Mouse (Mus musculus): ENCODE measurements at regions not wholly inside any gene's neighbourhood (a gene's known extent, or its start where the extent isn't known, plus 50 kb on each side); places are given as distances from the start of the nearest gene placed in this dataset.
A peak's percentile ranks its signal among the peaks of the same experiment; 100 is the strongest.

DNA sequence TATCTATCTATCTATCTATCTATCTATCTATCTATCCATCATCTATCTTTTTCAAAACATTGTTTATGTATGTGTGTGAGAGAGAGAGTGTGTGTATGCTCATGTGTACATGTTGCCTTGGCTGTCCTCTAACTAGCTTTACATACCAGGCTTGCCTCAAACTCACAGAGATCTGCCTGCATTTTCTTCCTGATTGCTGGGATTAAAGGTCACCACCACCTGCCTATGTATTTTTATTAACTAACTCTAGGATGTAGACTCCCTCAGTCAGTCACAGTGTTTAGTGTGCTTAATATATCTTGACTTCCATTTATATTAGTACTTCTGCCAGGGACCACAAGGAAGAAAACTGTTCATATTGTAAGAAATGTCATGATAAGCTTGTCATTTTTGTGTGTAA, 69.0 kb upstream of the Tigd2 start:
- Histone ChIP-seq H3K27me3 (ENCODE audit: control insufficient read depth, insufficient read depth, insufficient read length) (no peaks in the 10 kb centered on the region), H3ac (ENCODE audit: control insufficient read depth, insufficient read length) (no peak overlapping the region), H3K79me2 (ENCODE audit: control insufficient read depth, insufficient read depth) (no peaks in the 10 kb centered on the region), H3K4me2 (ENCODE audit: low read depth) (no peak overlapping the region), H3K36me3 (ENCODE audit: control insufficient read depth, insufficient read depth) (no peaks in the 10 kb centered on the region), H3K4me3 (no peak overlapping the region)
- no peak for TF ChIP-seq USF1 (IDR thresholded peaks at IDR 0.05; ENCODE audit: low read depth)
- no peak for TF ChIP-seq CEBPB (IDR thresholded peaks at IDR 0.05; ENCODE audit: insufficient read depth, poor library complexity, severe bottlenecking)
- no peak for TF ChIP-seq MAX (IDR thresholded peaks at IDR 0.05; ENCODE audit: low read depth)
- TF ChIP-seq TCF3 (IDR thresholded peaks at IDR 0.05; ENCODE audit: insufficient read length, low read depth): no peak
- no peak for TF ChIP-seq TCF12 (IDR thresholded peaks at IDR 0.05; ENCODE audit: insufficient read depth, poor library complexity, severe bottlenecking)
- TF ChIP-seq E2F4 (IDR thresholded peaks at IDR 0.05; ENCODE audit: insufficient read depth): no peak
- TF ChIP-seq SRF (IDR thresholded peaks at IDR 0.05; ENCODE audit: control insufficient read depth, insufficient read length, low read depth): no peak
- TF ChIP-seq REST (IDR thresholded peaks at IDR 0.05; ENCODE audit: insufficient read depth, insufficient read length): no peak
- TF ChIP-seq POLR2AphosphoS2 (IDR thresholded peaks at IDR 0.05; ENCODE audit: insufficient read length, low read depth): no peak
- TF ChIP-seq MYOD1 (IDR thresholded peaks at IDR 0.05; ENCODE audit: control insufficient read depth in 1 of 3, insufficient read length in 2 of 3, low read depth in 2 of 3): no peak
- TF ChIP-seq MYOG (IDR thresholded peaks at IDR 0.05; ENCODE audit: control insufficient read depth in 1 of 3, insufficient read depth in 1 of 3, insufficient read length in 2 of 3, low read depth in 2 of 3): no peak
- TF ChIP-seq POLR2A (IDR thresholded peaks at IDR 0.05; ENCODE audit: insufficient read length, low read depth): no peak

DNA sequence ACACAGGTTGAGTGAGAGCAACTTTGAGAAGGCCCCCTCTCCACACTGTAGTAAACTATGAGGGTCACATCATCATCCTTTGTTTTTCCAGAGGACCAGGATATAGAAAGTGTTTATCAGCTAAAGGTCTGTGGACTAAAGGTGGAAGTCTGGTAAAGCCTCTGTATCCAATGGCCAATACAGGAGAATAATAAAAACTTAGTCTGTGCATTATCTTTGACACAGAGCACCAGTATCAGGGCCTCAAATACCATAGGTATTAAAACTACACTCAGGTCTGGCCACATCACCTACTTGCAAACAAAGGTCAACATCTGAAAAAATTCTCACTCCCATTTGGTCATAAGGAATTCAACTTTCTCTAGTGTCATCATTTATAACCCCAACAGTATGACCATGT, 66.6 kb upstream of the Tigd2 start:
- TF ChIP-seq POLR2A (IDR thresholded peaks at IDR 0.05; ENCODE audit: insufficient read length, low read depth) (no peak), REST (IDR thresholded peaks at IDR 0.05; ENCODE audit: insufficient read depth, insufficient read length) (no peak), TCF12 (IDR thresholded peaks at IDR 0.05; ENCODE audit: insufficient read depth, poor library complexity, severe bottlenecking) (no peak), E2F4 (IDR thresholded peaks at IDR 0.05; ENCODE audit: insufficient read depth) (no peak), MYOG (IDR thresholded peaks at IDR 0.05; ENCODE audit: control insufficient read depth in 1 of 3, insufficient read depth in 1 of 3, insufficient read length in 2 of 3, low read depth in 2 of 3) (no peak), SRF (IDR thresholded peaks at IDR 0.05; ENCODE audit: control insufficient read depth, insufficient read length, low read depth) (no peak), POLR2AphosphoS2 (IDR thresholded peaks at IDR 0.05; ENCODE audit: insufficient read length, low read depth) (no peak)
- Histone ChIP-seq H3ac (ENCODE audit: control insufficient read depth, insufficient read length) (no peak overlapping the region), H3K36me3 (ENCODE audit: control insufficient read depth, insufficient read depth) (no peaks in the 10 kb centered on the region), H3K4me3 (no peak overlapping the region), H3K27me3 (ENCODE audit: control insufficient read depth, insufficient read depth, insufficient read length) (no peaks in the 10 kb centered on the region), H3K79me2 (ENCODE audit: control insufficient read depth, insufficient read depth) (no peaks in the 10 kb centered on the region), H3K4me2 (ENCODE audit: low read depth) (no peak overlapping the region)

DNA sequence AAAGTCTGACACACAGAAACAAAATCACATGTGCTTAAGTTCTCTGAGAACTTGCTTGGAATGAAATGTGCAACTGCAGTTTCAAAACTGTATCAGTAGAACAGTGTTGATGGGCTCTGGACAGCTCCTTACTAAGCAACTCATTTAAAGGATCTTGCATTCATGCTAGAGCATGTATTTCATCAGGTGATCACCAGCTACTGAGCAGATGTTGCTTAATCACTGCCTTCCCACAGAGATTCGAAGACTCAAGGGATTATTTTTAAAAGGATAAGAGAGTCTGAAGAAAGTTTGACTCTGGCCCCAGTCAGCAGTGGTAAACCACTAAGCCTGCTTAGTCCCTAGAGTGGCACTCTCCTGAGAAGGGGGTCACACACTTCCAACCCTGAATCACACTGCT, 61.2 kb upstream of the Tigd2 start:
- H3K4me2 ChIP-seq (ENCODE audit: low read depth): no peak overlapping the region
- H3ac ChIP-seq (ENCODE audit: control insufficient read depth, insufficient read length): no peak overlapping the region
- no peaks in the 10 kb centered on the region for H3K27me3 ChIP-seq (ENCODE audit: control insufficient read depth, insufficient read depth, insufficient read length)
- no peak for TF ChIP-seq E2F4 (IDR thresholded peaks at IDR 0.05; ENCODE audit: insufficient read depth)
- peak; percentile 59 for TF ChIP-seq CEBPB (IDR thresholded peaks at IDR 0.05; ENCODE audit: insufficient read depth, poor library complexity, severe bottlenecking)
- TF ChIP-seq POLR2AphosphoS2 (IDR thresholded peaks at IDR 0.05; ENCODE audit: insufficient read length, low read depth): no peak
- no peaks in the 10 kb centered on the region for H3K79me2 ChIP-seq (ENCODE audit: control insufficient read depth, insufficient read depth)
- no peak overlapping the region for H3K4me3 ChIP-seq
- H3K36me3 ChIP-seq (ENCODE audit: control insufficient read depth, insufficient read depth): no peaks in the 10 kb centered on the region

DNA sequence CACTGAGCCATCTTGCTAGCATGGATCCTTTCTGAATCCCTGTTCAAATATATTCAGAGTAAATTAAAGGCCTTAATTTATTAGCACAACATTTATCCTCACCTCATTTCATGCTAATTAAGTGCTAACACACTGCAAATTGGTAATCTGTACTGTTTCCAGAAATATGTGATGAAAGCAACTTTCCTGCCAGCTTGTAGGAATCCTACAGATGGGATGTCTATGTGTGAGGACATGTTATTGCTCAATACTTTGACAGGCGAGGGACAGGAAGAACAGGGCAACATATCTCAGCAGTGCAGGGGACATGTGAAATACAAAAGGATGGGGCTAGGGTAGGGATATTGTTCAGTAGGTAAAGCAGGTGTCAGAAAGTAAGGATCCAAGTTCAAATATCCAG, 53.0 kb upstream of the Tigd2 start:
- Histone ChIP-seq H3K36me3 (ENCODE audit: control insufficient read depth, insufficient read depth) (no peaks in the 10 kb centered on the region), H3K4me2 (ENCODE audit: low read depth) (no peak overlapping the region), H3K27me3 (ENCODE audit: control insufficient read depth, insufficient read depth, insufficient read length) (no peaks in the 10 kb centered on the region), H3K79me2 (ENCODE audit: control insufficient read depth, insufficient read depth) (no peaks in the 10 kb centered on the region), H3ac (ENCODE audit: control insufficient read depth, insufficient read length) (no peak overlapping the region), H3K4me3 (no peak overlapping the region)
- TF ChIP-seq TCF3 (IDR thresholded peaks at IDR 0.05; ENCODE audit: insufficient read length, low read depth) (no peak), E2F4 (IDR thresholded peaks at IDR 0.05; ENCODE audit: insufficient read depth) (no peak)
